Mouse (Mus musculus) urinary bladder, adult 18-20 months (tissue): Measurements from ENCODE around the gene Mapk8ip1.
"Not testable (repeated sequence)": the region's sequence is repeated elsewhere in the genome, so short reads cannot be mapped to it uniquely, and the experiment has no call there.

Experiments
- DNase-seq, 2 experiments: peaks; one replicate each; pipeline ENCODE4 v3.0.0; 2022; ENCODE audit warnings: low spot score in 2 of 2, mixed read lengths in 2 of 2

Gene Mapk8ip1

GRCm38 (mm10) chr2:92425366-92425765 is 24.3 kb upstream of the Mapk8ip1 start:
- DNase-seq = no peak

GRCm38 (mm10) chr2:92424462-92425308 is 23.6 kb upstream of the Mapk8ip1 start:
- no peak for DNase-seq

- DNase-seq = peak; percentile 95 to 97
Measured at GRCm38 (mm10) chr2:92423702-92424461, 22.8 kb upstream of the Mapk8ip1 start.

- DNase-seq = no peak
Measured at GRCm38 (mm10) chr2:92423156-92423555, 22.1 kb upstream of the Mapk8ip1 start.

- DNase-seq = no peak
Measured at GRCm38 (mm10) chr2:92422388-92423135, 21.5 kb upstream of the Mapk8ip1 start.

GRCm38 (mm10) chr2:92421723-92422387 is 20.8 kb upstream of the Mapk8ip1 start:
- DNase-seq = no peak

- no peak for DNase-seq
Measured at GRCm38 (mm10) chr2:92411705-92412104, 10.6 kb upstream of the Mapk8ip1 start.

GRCm38 (mm10) chr2:92408309-92409045 is 7.4 kb upstream of the Mapk8ip1 start:
- no peak for DNase-seq

- no peak for DNase-seq
Measured at GRCm38 (mm10) chr2:92405687-92406086, 4.6 kb upstream of the Mapk8ip1 start.

GRCm38 (mm10) chr2:92404737-92405136 is 3.7 kb upstream of the Mapk8ip1 start:
- no peak for DNase-seq

- DNase-seq = no peak
Measured at GRCm38 (mm10) chr2:92403776-92404319, 2.8 kb upstream of the Mapk8ip1 start.

GRCm38 (mm10) chr2:92402591-92403326 is 1.7 kb upstream of the Mapk8ip1 start:
- DNase-seq = no peak

GRCm38 (mm10) chr2:92400682-92401081 is 381 bp downstream of the Mapk8ip1 start:
- DNase-seq = no peak

GRCm38 (mm10) chr2:92399877-92400276 is 1.2 kb downstream of the Mapk8ip1 start:
- DNase-seq = not testable (repeated sequence)

GRCm38 (mm10) chr2:92397436-92397835 is 3.6 kb downstream of the Mapk8ip1 start:
- no peak for DNase-seq

- no peak for DNase-seq
Measured at GRCm38 (mm10) chr2:92395535-92395934, 5.5 kb downstream of the Mapk8ip1 start.

- no peak for DNase-seq
Measured at GRCm38 (mm10) chr2:92392318-92393264, 8.5 kb downstream of the Mapk8ip1 start.

GRCm38 (mm10) chr2:92391703-92392317 is 9.3 kb downstream of the Mapk8ip1 start:
- no peak for DNase-seq
